Mouse (Mus musculus) CH12F3 (cell line): ENCODE results near the gene Tiam2.

Source experiments
- in situ Hi-C: fragments of 300-500 bp; cut with MboI; formaldehyde crosslinking; loops from 2 replicates; pipeline ENCODE4 v1.14.3; 2020; ENCODE audit warnings: low sequenced_read_pairs

Tiam2 gene

GRCm38 (mm10) chr17:3446191-3446950 lies 120.0 kb downstream of the Tiam2 start:
- in situ Hi-C loops, result loop anchor here (25.0 kb wide), 1 partner anchor 184 kb away; no protein-coding TSS in a partner anchor

DNA sequence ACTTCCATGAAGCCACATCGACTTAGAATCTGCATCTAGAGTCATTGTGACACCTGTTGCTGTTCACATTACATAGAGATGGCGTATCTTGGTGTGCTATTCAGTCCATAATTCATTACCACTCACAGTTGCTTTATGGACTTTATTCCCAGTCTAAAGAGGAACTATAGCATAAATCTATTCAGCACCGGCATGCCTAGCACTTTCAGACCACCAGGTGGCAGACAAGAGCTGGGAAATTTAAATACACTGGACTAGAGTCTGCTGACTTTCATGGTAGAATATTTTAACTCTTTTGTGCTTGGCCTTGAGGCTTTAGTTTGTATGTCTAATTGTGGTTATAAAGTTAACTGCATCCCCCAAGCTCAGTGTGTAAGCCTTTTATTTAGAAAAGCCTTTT lies 122.4 kb downstream of the Tiam2 start:
- in situ Hi-C loops, result loop anchor here (25.0 kb wide), 1 partner anchor 186 kb away; no protein-coding TSS in a partner anchor

DNA sequence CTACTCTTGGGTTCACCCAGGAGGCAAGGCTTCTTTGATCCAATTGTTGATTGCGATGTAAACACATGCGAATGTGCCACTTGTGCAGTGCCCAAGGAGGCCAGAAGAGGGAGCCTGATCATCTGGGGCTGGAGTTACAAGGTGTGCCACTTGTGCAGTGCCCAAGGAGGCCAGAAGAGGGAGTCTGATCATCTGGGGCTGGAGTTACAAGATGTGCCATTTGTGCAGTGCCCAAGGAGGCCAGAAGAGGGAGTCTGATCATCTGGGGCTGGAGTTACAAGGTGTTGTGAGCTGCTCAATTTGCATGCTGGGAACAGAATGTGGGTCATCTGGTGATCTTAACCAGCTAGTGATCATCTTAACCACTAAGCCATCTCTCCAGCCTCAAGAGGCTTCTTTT lies 124.7 kb downstream of the Tiam2 start:
- in situ Hi-C loops, result no loop called here

DNA sequence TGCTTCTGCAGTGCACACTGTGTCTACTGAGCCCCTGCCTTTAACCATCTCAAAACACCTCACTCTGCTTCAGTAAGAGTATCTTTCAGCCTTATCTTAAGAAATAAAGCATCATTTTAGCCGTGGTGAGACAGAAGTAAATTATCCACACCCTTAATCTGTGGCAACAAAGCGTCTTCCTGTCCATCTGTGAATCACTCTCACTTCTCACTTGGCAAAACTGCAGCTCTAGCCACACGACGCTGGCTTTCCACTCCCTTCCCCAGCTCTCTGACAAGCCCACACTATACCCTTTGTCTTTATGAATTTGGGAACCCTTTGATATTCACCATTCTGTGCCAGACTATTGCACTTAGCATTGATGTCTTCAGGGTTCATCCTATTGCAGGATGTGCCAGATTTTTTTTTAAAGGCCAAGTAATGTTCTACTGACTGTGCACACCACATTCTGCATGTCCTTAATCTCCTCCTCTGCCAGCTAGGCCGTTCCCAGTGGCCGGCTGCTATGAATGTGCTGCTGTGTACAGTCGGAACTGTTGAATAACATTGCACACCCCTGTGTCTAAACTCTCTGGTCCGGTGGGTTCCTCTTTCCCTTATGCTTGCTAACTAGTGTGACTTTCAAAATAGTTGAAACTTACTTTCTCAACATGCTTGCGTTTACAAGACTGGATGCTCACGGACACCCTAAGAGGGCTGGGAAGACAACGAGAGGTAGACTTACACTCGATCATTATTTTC lies 126.4 kb downstream of the Tiam2 start:
- in situ Hi-C loops, result no loop called here

DNA sequence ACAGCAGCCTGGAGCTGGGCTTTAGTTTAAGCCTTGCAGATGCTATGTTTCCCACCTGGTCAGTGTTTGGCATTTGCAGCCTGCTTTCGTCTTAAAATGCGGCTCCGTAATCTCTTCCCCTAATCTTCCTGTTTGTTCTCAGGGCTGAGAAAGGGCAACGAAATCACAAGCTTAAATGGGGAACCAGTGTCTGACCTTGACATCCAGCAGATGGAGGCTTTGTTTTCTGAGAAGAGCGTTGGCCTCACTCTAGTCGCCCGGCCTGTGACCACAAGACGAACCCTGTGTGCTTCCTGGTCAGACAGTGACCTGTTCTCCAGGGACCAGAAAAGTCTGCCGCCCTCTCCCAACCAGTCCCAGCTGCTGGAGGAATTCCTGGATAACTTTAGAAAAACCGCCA lies 127.6 kb downstream of the Tiam2 start:
- in situ Hi-C loops, result no loop called here

- in situ Hi-C loops, result no loop called here
Observed at GRCm38 (mm10) chr17:3454850-3455249, 128.5 kb downstream of the Tiam2 start.

DNA sequence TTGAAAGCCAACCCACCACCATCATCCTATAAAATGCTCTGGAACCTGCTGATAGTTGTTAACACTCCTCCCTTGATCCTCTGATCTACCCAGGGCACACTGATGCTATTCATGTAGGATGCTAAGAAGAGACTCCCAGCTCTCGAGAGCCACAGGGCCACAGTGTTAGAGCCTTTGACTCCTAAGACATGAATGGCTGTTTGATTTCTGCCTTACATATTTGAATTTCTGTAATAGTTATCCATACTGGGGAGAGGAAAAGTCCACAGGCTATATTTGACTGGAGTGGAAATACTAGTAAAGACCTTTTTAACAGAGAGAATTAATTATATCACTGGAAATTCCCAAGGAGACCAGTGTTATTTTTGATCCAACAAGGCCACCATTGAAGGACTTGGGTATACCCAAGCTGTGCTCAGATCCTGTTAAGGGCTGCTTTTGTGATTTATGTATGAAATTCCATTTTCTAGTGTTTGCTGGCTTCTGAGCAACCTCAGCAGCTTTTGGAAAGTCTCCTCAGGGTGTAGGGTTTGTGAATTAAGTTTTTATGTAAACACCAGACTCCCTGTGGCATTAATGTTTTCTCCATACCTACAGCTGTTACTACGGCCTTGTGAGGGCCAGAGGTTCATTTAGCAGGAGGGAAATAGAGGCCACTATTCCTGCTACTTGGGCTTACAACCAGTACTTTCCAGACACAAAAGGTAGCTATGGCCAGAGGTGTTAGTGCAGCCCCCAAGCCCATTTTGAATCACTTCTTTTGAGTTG lies 131.7 kb downstream of the Tiam2 start:
- in situ Hi-C loops, result no loop called here

DNA sequence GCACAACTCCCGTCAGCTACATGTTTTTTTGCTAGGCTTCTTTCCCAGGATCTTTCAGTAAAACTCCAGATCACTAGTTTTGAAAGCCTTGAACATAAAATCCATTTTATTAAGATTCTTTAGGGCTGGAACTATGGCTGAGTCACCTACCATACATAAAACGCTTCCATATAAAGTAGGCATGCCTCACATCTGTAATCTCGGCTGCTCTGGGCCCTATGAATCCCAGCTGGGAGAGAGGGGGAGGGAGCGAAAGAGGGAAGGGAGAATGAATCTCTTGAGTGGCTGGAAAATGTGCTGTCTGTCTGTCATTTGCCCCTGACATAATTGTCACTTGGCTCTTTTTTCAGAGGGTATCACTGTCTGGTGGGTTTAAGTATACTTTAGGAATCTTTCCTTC lies 139.5 kb downstream of the Tiam2 start:
- in situ Hi-C loops, result no loop called here

- in situ Hi-C loops, result no loop called here
Observed at GRCm38 (mm10) chr17:3466681-3467080, 140.3 kb downstream of the Tiam2 start.

- in situ Hi-C loops, result no loop called here
Observed at GRCm38 (mm10) chr17:3467636-3468324, 141.4 kb downstream of the Tiam2 start.

- in situ Hi-C loops, result no loop called here
Observed at GRCm38 (mm10) chr17:3472018-3472417, 145.6 kb downstream of the Tiam2 start.

DNA sequence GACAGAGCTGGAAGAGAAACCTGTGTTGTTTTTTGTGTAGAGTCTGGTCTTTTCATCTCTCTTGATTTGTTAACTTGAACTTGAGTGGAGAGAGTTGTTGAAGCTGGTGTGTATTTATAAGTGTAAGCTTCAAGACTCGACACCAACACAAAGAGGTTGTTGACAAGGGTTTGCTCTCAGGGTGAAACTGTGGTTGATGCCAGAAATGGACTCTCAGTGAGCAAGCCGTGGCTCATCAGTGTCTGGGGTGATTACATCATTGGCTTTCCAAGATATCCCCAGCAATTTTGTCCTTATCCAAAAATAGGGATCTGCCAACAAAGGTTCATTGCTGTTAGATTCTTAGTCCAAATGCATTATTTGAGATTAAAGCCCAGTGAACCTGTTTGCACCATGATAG lies 150.2 kb downstream of the Tiam2 start:
- in situ Hi-C loops, result no loop called here

DNA sequence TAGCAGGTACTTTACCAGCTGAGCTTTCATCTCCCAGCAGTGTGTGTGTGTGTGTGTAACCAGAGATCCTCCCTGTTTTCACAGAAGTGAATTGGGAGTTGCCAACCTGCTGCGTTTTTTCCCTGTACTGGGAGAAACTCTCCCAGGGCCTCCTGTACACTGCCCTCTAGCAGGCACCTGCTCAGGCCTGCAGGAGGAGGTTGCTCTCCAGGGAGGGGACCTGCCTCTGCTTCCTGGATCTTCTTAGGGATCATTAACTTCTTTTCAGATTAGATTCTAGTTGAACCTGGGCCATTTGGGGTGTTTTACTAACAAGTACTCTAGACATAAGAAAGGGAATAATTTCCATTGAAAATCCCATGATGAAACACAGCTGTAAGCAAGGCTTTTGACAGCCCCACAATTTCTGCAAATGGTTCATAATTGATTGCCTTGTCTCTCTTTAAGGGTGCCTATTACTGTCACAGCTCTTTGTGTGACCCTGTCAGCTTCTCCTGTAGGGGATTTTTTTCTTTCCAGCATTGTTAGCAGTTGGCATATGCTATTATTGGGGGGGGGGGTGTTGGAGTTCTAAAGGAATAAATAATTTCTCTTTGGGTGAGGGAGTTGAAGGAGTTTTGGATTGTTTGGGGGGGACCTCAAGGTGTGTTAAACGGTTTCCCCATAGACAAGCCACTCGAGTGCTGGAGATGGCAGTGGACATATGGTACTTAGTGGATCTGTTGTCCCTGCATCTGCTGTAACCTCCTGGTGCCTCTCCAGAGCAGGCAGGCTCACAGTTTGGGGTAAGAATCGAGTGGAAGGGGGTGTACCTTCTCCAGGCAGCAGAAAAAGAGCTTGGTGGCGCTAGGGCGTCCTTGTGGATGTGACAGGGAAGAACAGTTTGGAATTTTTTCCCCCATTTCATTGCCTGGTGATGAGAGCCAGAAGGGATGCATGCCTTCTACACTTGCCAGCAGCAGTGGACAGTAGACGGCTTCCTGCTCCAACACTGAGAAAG lies 155.5 kb downstream of the Tiam2 start:
- in situ Hi-C loops, result no loop called here

DNA sequence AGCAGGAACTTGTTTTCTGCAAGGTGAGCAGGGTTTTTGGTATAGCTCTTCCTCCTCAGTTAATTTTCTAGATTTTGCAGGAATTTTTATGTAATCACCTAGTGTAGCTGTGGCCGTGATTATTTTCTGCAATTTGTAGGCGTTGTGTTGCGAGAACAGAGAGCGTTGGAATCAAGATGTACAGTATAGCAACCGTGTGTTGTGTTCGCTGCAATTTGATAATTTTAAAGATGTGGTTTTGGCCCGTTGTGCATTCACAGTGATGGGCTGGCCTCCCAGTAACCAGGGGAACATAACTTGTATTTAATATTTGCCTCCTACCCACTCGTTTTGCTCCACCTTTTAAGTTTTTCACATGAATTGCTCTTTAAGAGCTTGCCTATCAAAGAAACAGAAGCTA lies 156.7 kb downstream of the Tiam2 start:
- in situ Hi-C loops, result no loop called here

GRCm38 (mm10) chr17:3485851-3486250 lies 159.5 kb downstream of the Tiam2 start:
- in situ Hi-C loops, result no loop called here

DNA sequence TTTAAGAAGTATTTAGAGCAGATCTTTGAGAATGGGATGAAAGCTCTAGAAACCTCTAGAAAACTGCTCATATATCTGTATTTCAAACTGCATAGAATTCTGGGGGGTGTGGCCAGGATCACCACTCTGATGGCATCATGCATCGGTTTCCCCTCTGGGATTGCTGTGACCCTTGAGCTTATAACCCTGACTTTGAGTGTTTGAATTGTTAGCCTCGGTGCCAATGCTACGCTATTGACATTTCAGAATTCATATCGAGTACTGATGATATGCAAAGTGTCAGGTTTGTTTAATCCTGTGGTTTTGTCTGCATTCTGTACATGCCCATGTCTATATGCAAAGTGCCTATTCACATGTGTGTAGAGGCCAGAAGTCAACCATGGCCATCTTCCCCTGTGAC lies 160.8 kb downstream of the Tiam2 start:
- in situ Hi-C loops, result no loop called here

DNA sequence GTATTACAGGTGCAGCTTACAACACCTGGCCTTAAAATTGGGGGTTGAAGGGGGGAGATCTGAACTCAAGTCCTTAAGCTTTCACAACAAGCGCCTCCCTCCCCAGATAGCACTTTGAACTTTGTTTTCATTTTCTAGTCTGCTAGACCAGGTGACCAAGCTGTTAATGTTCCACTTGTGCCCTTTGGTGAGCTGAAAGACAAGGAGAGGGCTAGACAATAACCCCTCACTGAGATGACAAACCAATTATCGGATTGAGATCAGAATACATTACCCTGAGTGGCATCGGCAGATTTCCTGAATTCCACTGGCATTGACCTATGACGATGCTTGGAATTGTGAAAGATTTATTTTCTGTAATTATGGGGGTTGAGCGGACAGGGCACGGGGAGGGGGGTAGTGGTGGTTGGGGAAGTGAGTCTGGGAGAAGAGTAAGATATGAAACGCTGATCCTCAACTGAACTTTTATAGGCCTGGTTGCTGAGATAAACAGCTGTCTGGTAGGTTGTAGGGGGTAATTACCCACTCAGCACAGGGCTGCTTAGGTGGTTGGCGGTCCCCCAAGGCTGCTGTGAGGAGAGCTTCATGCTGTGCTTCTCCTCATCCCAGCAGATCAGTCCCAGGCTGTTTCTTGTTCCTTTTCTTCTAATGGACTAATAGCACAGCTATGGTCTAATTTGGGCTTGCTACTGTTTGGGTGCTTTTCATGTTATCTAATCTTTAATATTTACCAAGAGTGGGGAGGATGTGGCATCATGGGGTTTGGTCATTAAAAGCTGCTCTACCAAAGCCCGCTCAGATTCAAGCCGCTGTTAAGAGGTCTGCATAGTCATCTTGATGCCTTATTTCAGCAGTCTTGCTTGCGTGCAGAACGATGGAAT lies 161.6 kb downstream of the Tiam2 start:
- in situ Hi-C loops, result no loop called here

DNA sequence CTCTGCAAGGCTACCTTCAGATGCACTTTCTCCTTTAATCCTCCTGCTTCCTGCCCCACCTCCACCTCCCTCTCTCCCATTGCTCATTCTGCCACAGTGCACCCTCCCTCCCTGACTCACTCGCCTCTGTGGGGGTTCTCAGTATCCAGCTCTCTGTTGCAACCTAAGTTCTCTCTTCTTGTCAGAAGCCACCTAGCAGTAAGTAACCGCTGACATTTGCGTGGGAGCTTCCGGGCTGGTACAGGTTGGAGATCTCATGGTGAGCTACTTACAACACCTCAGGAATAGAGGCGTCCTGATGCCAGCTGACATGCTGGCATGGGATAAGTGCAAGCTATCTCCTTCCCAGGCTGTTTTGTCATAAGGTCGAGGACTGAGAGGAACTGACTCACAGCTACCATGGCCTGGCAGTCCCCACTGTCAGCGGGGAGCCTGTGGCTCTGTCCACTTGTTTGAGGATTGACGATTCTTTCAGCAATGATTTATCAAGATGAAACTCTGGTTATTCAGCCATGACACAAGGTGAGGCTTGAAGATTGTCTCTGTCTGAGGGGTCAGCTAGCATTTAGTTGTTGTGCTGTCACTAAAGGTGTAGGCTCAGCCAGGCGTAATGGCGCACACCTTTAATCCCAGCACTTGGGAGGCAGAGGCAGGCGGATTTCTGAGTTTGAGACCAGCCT lies 164.0 kb downstream of the Tiam2 start:
- in situ Hi-C loops, result no loop called here
